Mouse (Mus musculus) G1E (cell line): ENCODE measurements around the gene Papss2.

Source experiments
- CTCF ChIP-seq: IDR thresholded peaks from 2 replicates; pipeline ENCODE4 v1.5.1; 2012; ENCODE audit warnings: low read depth, low read length, inconsistent platforms, mixed read lengths
- GATA1 ChIP-seq: IDR thresholded peaks from 2 replicates; pipeline ENCODE4 v1.6.1; 2012; ENCODE audit warnings: borderline replicate concordance, low read length, inconsistent platforms, mixed read lengths
- POLR2AphosphoS5 ChIP-seq: IDR thresholded peaks from 2 replicates; pipeline ENCODE4 v1.6.1; 2012; ENCODE audit warnings: low read depth, low read length, inconsistent platforms; ENCODE audit not compliant: insufficient replicate concordance
- TAL1 ChIP-seq: conservative IDR thresholded peaks from 2 replicates; pipeline ENCODE4 v1.6.1; 2012; ENCODE audit warnings: low read depth, low read length, inconsistent platforms, mixed read lengths

DNA sequence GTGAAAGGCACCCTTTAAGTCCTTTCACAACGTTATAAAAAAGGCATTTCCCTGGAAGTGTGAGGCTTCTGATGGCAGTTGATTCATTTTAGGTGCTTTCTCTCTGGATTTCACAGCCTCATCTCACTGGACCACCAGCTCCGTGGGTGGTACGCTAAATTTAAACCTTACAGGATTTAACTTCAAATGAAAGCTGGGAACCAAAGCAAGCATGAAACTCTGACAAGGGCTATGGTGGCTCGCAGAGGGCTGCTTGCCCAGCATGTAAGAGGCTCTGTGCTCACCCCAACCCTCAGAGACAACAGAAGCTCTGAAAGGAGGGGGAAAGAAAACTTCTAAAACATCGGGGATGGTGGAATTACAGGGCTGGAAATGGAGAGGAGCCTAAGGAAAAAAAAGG lies 92.1 kb downstream of the Papss2 start:
- TF ChIP-seq CTCF (no peak), POLR2AphosphoS5 (no peak), TAL1 (no peak), GATA1 (no peak)
